Mouse (Mus musculus) CH12.LX (cell line): ENCODE results near the gene Pds5a. TPM values are rescaled to one million over a fixed set of nuclear protein-coding genes. Genes with fewer than 3 reads are reported as not detected.

ENCODE experiments used
- DNase-seq: peaks from one replicate; pipeline ENCODE4 v3.0.0-alpha.2; 2013; ENCODE audit errors: extremely low read depth
- H3K27ac ChIP-seq: 2 replicates; pipeline ENCODE4 v1.5.1; 2012; ENCODE audit warnings: low read depth, mild to moderate bottlenecking, control low read depth, moderate library complexity; ENCODE audit not compliant: insufficient read depth
- H3K27me3 ChIP-seq: replicated peaks from 2 replicates; pipeline ENCODE3; 2012; ENCODE audit warnings: inconsistent platforms
- H3K36me3 ChIP-seq, 2 experiments: replicated peaks in 1 of 2; 2 replicates each; pipeline versions ENCODE3 to v1.6.1; 2012; ENCODE audit warnings: inconsistent platforms in 1 of 2, low read length in 1 of 2, mild to moderate bottlenecking in 1 of 2, mixed read lengths in 1 of 2, moderate library complexity in 1 of 2; ENCODE audit not compliant: control insufficient read depth in 1 of 2, insufficient read depth in 1 of 2
- H3K4me1 ChIP-seq, 2 experiments: 2 replicates each; pipeline ENCODE4 v1.6.1; 2012; ENCODE audit warnings: inconsistent platforms in 1 of 2, moderate library complexity in 1 of 2; ENCODE audit not compliant: insufficient read depth in 2 of 2, control insufficient read depth in 1 of 2
- H3K4me2 ChIP-seq: 2 replicates; pipeline ENCODE4 v1.6.1; 2012; ENCODE audit warnings: low read depth, mild to moderate bottlenecking, control low read depth; ENCODE audit not compliant: poor library complexity, insufficient read depth, severe bottlenecking
- H3K4me3 ChIP-seq, 3 experiments: fragments of 150-350 bp in 1 of 3; sonication (generic) in 1 of 3; replicated peaks in 1 of 3; 2 replicates each; pipeline versions ENCODE3 to v1.5.1; 2011 to 2012; ENCODE audit warnings: low read depth in 2 of 3, low read length in 2 of 3, mild to moderate bottlenecking in 2 of 3, moderate library complexity in 2 of 3, control low read depth in 1 of 3, improper control_type of control experiment in 1 of 3, inconsistent platforms in 1 of 3, mixed read lengths in 1 of 3; ENCODE audit not compliant: poor library complexity in 1 of 3
- H3K79me2 ChIP-seq: replicated peaks from 2 replicates; pipeline ENCODE4 v1.6.1; 2012; ENCODE audit warnings: mild to moderate bottlenecking, moderate library complexity; ENCODE audit not compliant: control insufficient read depth, poor library complexity, insufficient read depth, severe bottlenecking; ENCODE audit errors: extremely low read depth
- H3K9ac ChIP-seq: 2 replicates; pipeline ENCODE4 v1.6.1; 2012; ENCODE audit warnings: low read depth, mild to moderate bottlenecking, control low read depth, moderate library complexity; ENCODE audit not compliant: insufficient read depth
- H3K9me3 ChIP-seq: replicated peaks from 2 replicates; pipeline ENCODE3; 2012; ENCODE audit warnings: low read length, inconsistent platforms, mixed read lengths
- CHD1 ChIP-seq: IDR thresholded peaks from 2 replicates; pipeline ENCODE4 v1.6.1; 2012; ENCODE audit warnings: low read depth, low read length, improper control_type of control experiment, inconsistent platforms
- CTCF ChIP-seq, 2 experiments: IDR thresholded peaks in 1 of 2; conservative IDR thresholded peaks in 1 of 2; 2 replicates each; pipeline ENCODE4 v1.5.1; 2011 to 2012; ENCODE audit warnings: low read depth in 2 of 2, low read length in 2 of 2, improper control_type of control experiment in 1 of 2, inconsistent platforms in 1 of 2, mild to moderate bottlenecking in 1 of 2, moderate library complexity in 1 of 2
- E2F4 ChIP-seq: IDR thresholded peaks from 2 replicates; pipeline ENCODE4 v1.6.1; 2011; ENCODE audit warnings: low read depth, low read length, improper control_type of control experiment; ENCODE audit not compliant: insufficient replicate concordance
- EP300 ChIP-seq: IDR thresholded peaks from 2 replicates; pipeline ENCODE4 v1.6.1; 2011; ENCODE audit warnings: low read length, improper control_type of control experiment
- GABPA ChIP-seq: IDR thresholded peaks from 2 replicates; pipeline ENCODE4 v1.6.1; 2012; ENCODE audit warnings: low read depth, low read length, improper control_type of control experiment, inconsistent platforms; ENCODE audit not compliant: insufficient replicate concordance
- IRF4 ChIP-seq: IDR thresholded peaks from 2 replicates; pipeline ENCODE4 v1.6.1; 2014; ENCODE audit warnings: low read depth, mild to moderate bottlenecking, inconsistent platforms, low read length, improper control_type of control experiment
- JUN ChIP-seq: IDR thresholded peaks from 2 replicates; pipeline ENCODE4 v1.6.1; 2011; ENCODE audit warnings: low read depth, mild to moderate bottlenecking, low read length, improper control_type of control experiment, moderate library complexity; ENCODE audit not compliant: insufficient read depth
- JUND ChIP-seq: conservative IDR thresholded peaks from 2 replicates; pipeline ENCODE4 v1.6.1; 2011; ENCODE audit warnings: low read depth, low read length, improper control_type of control experiment
- KAT2A ChIP-seq: IDR thresholded peaks from 2 replicates; pipeline ENCODE4 v1.6.1; 2012; ENCODE audit warnings: low read length, improper control_type of control experiment, inconsistent platforms; ENCODE audit not compliant: insufficient replicate concordance
- MEF2A ChIP-seq: IDR thresholded peaks from 2 replicates; pipeline ENCODE4 v1.6.1; 2014; ENCODE audit warnings: low read depth, mild to moderate bottlenecking, inconsistent platforms, low read length, improper control_type of control experiment, borderline replicate concordance
- NRF1 ChIP-seq: IDR thresholded peaks from 2 replicates; pipeline ENCODE4 v1.6.1; 2014; ENCODE audit warnings: low read depth, mild to moderate bottlenecking, inconsistent platforms, low read length, improper control_type of control experiment, moderate library complexity
- RCOR1 ChIP-seq: conservative IDR thresholded peaks from 2 replicates; pipeline ENCODE4 v1.6.1; 2012; ENCODE audit warnings: low read depth, mild to moderate bottlenecking, inconsistent platforms, low read length, improper control_type of control experiment
- TBP ChIP-seq: conservative IDR thresholded peaks from 2 replicates; pipeline ENCODE4 v1.6.1; 2011; ENCODE audit warnings: low read depth, low read length, improper control_type of control experiment
- TCF12 ChIP-seq: IDR thresholded peaks from 2 replicates; pipeline ENCODE4 v1.6.1; 2014; ENCODE audit warnings: low read depth, mild to moderate bottlenecking, inconsistent platforms, low read length, improper control_type of control experiment
- USF1 ChIP-seq: IDR thresholded peaks from 2 replicates; pipeline ENCODE4 v1.6.1; 2014; ENCODE audit warnings: low read depth, mild to moderate bottlenecking, inconsistent platforms, low read length, improper control_type of control experiment
- USF2 ChIP-seq: conservative IDR thresholded peaks from 2 replicates; pipeline ENCODE4 v1.6.1; 2011; ENCODE audit warnings: low read depth, low read length, improper control_type of control experiment
- ZKSCAN1 ChIP-seq: IDR thresholded peaks from 2 replicates; pipeline ENCODE4 v1.6.1; 2012; ENCODE audit warnings: low read depth, inconsistent platforms, low read length, improper control_type of control experiment, borderline replicate concordance
- ZMIZ1 ChIP-seq: IDR thresholded peaks from 2 replicates; pipeline ENCODE4 v1.6.1; 2012; ENCODE audit warnings: low read depth, mild to moderate bottlenecking, inconsistent platforms, low read length, improper control_type of control experiment
- ZNF384 ChIP-seq: IDR thresholded peaks from 2 replicates; pipeline ENCODE4 v1.6.1; 2012; ENCODE audit warnings: low read depth, low read length, improper control_type of control experiment, inconsistent platforms
- dilution Hi-C: fragments of 300-500 bp; cut with MboI; formaldehyde crosslinking; loops from 2 replicates; pipeline ENCODE4 v1.14.3; 2020; ENCODE audit warnings: low sequenced_read_pairs; ENCODE audit not compliant: extremely low pct_unique_long_range_greater_than_20kb, extremely low pct_ligation_motif_present
- in situ Hi-C: fragments of 300-500 bp; cut with MboI; formaldehyde crosslinking; loops from 3 replicates; pipeline ENCODE4 v1.14.3; 2019; ENCODE audit warnings: low sequenced_read_pairs, low pct_ligation_motif_present, low pct_unique_long_range_greater_than_20kb, mixed read lengths
- polyA plus RNA-seq: library from polyadenylated mRNA; unstranded; fragments of >175 nt; gene quantifications from 2 replicates; pipeline ENCODE4 v1.2.1, GENCODE M21; 2012; ENCODE audit warnings: low read depth; ENCODE audit not compliant: insufficient read length
- total RNA-seq, 2 experiments: library from RNA; depleted of rRNA; stranded (reverse); fragments of 300-350 nt in 1 of 2; fragments of >200 nt in 1 of 2; gene quantifications; 2 replicates each; pipeline ENCODE4 v1.2.3; 2012 to 2014

Gene Pds5a
- total and polyA plus RNA-seq, 3 experiments = 126 to 178 (median 140) TPM

DNA sequence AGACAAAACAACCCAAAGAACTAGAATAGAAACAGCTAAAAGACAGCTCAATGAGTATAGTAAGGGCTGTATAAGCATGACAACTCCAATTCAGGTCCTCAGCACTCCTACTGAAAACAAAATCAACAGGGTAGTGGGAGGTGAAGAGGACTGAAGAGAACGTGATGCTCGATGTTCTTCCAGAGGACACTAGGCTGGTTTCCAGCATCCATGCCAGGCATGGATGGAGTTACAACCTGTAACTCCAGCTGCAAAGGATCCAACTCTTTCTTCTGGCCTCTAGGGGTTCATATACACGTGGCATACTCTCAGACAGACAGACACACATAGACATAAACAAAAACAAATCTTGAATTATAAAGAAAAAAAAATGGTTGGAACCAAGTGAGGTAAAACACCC is 11.3 kb downstream of the Pds5a start:
- dilution Hi-C loops (no loop called here), in situ Hi-C loops (no loop called here)
- Histone ChIP-seq H3K27me3 (no peaks in the 10 kb centered on the region), H3K27ac (no peak overlapping the region), H3K4me1 (peaks cover 6 to 38% of the 10 kb centered on the region in 2 experiments), H3K9ac (no peak overlapping the region), H3K36me3 (peaks cover 25 to 66% of the 10 kb centered on the region in 2 experiments), H3K9me3 (no peaks in the 10 kb centered on the region), H3K4me2 (no peak overlapping the region), H3K4me3 (no peak overlapping the region), H3K79me2 (peaks cover 91% of the 10 kb centered on the region)
- TF ChIP-seq ZMIZ1 (no peak), TBP (no peak), ZKSCAN1 (no peak), RCOR1 (no peak), TCF12 (no peak), USF2 (no peak), CHD1 (no peak), E2F4 (no peak), EP300 (no peak)
- DNase-seq = no peak

DNA sequence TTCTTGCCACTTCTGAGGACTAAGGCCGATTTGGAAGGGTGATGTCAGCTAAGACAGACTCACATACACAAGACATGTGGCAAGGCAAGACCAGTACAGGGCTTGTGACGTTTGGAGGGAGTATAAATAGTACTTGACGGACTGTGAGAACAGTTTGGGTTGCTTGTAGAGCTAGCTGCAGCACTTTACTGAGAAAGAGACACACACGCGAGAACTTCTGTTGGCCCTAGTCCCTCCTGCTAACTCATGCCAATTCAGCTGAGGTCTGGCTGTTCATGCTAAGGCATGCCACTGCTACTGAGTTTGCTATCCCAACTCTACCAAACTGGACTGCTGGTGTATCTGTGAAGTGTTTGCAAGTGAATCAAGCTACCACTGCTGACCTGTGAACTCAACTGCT is 19.2 kb downstream of the Pds5a start:
- Histone ChIP-seq H3K4me1 (peaks cover 2 to 6% of the 10 kb centered on the region in 2 experiments; a peak in 1 of 4 replicates), H3K36me3 (peaks cover 19 to 72% of the 10 kb centered on the region in 2 experiments), H3K4me2 (no peak overlapping the region), H3K9me3 (peaks cover 5% of the 10 kb centered on the region), H3K9ac (no peak overlapping the region), H3K4me3 (no peak overlapping the region), H3K27ac (no peak overlapping the region), H3K27me3 (no peaks in the 10 kb centered on the region), H3K79me2 (peaks cover 87% of the 10 kb centered on the region)
- TF ChIP-seq RCOR1 (no peak), CTCF (conservative IDR thresholded peaks at IDR 0.05 in 1 of 2, IDR thresholded peaks at IDR 0.05 in 1 of 2; ENCODE audit: low read depth in 2 of 2, low read length in 2 of 2) (no peak)
- dilution Hi-C loops (no loop called here), in situ Hi-C loops (no loop called here)
- no peak for DNase-seq

DNA sequence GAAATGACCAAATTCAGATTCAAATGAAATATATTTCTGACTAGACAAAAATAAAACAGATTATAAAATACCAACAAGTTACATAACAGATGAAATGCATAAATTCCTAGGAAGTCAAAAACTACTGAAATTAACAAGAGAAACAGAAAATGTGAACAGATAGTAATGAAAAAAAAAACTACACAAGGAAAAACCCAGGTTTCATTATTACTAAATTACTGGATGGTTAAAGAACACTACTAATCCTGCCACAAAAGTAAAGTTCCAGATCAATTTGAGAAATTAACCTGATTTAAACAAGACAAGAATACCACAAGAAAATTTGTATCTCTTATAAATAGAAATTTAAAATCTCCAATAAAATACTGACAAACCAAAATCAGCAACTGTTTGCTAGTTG is 25.9 kb downstream of the Pds5a start:
- H3K4me2 ChIP-seq = no peak overlapping the region
- no peaks in the 10 kb centered on the region for H3K27me3 ChIP-seq
- TF ChIP-seq GABPA = no peak
- TF ChIP-seq EP300 = peak; percentile 73; the same call in 1 of the 2 replicates
- peak; percentile 78; the same call in 1 of the 2 replicates for TF ChIP-seq JUND
- peak; percentile 76 for TF ChIP-seq IRF4
- TF ChIP-seq MEF2A = no peak
- TF ChIP-seq ZNF384 = peak; percentile 86
- no peak for TF ChIP-seq USF1
- peak; percentile 21; the same call in 1 of the 2 replicates for TF ChIP-seq JUN
- no peak for TF ChIP-seq KAT2A
- no peak for TF ChIP-seq NRF1
- peaks cover 16 to 63% of the 10 kb centered on the region in 2 experiments for H3K36me3 ChIP-seq
- H3K9me3 ChIP-seq = no peaks in the 10 kb centered on the region
- in situ Hi-C loops (no loop called here), dilution Hi-C loops (no loop called here)
- no peak overlapping the region for H3K4me3 ChIP-seq
- DNase-seq = no peak
- peaks cover 84% of the 10 kb centered on the region for H3K79me2 ChIP-seq
- H3K9ac ChIP-seq = no peak overlapping the region
- H3K4me1 ChIP-seq = peaks cover 11 to 31% of the 10 kb centered on the region in 2 experiments
- H3K27ac ChIP-seq = no peak overlapping the region
